Mouse (Mus musculus): Measurements from ENCODE around the gene Cd63. TPM values are rescaled to one million over a fixed set of nuclear protein-coding genes. Genes with fewer than 3 reads are reported as not detected.

Gene Cd63
- polyA plus RNA-seq, 2 experiments: 448 to 957 TPM

GRCm38 (mm10) chr10:128878811-128879210 is 22.0 kb upstream of the Cd63 start:
- Histone ChIP-seq H3K27me3 (ENCODE audit: control insufficient read depth, insufficient read depth, low read length) (no peaks in the 10 kb centered on the region), H3K9me3 (ENCODE audit: control insufficient read depth, low read length) (no peaks in the 10 kb centered on the region), H3K9ac (ENCODE audit: low read depth, low read length, severe bottlenecking) (no peak overlapping the region), H3K4me1 (ENCODE audit: control insufficient read depth, insufficient read depth, low read length) (no peaks in the 10 kb centered on the region), H3K36me3 (ENCODE audit: control insufficient read depth, insufficient read depth, low read length) (peaks cover 48% of the 10 kb centered on the region), H3K4me2 (replicated peaks; ENCODE audit: low read depth, low read length, severe bottlenecking) (no peak overlapping the region), H3K4me3 (replicated peaks; ENCODE audit: low read length) (no peak overlapping the region), H3K27ac (replicated peaks; ENCODE audit: low read depth, low read length) (no peak overlapping the region)
- WGBS: 65% methylated on average over 2 of the region's 2 CpGs
- DNase-seq (ENCODE audit: low spot score) (no peak), ATAC-seq (ENCODE audit: low FRiP score, low read depth) (no peak)
- TF ChIP-seq POLR2A (IDR thresholded peaks at IDR 0.05; ENCODE audit: borderline replicate concordance, extremely low read depth, insufficient read depth, insufficient read length): no peak

- H3K9ac ChIP-seq (ENCODE audit: low read depth, low read length, severe bottlenecking): no peak overlapping the region
- no peak overlapping the region for H3K4me2 ChIP-seq (replicated peaks; ENCODE audit: low read depth, low read length, severe bottlenecking)
- H3K27me3 ChIP-seq (ENCODE audit: control insufficient read depth, insufficient read depth, low read length): no peaks in the 10 kb centered on the region
- H3K27ac ChIP-seq (replicated peaks; ENCODE audit: low read depth, low read length): no peak overlapping the region
- DNase-seq (ENCODE audit: low spot score): no peak
- H3K4me1 ChIP-seq (ENCODE audit: control insufficient read depth, insufficient read depth, low read length): no peaks in the 10 kb centered on the region
- H3K36me3 ChIP-seq (ENCODE audit: control insufficient read depth, insufficient read depth, low read length): peaks cover 60% of the 10 kb centered on the region
- WGBS: 93% methylated on average over 5 of the region's 5 CpGs
- no peaks in the 10 kb centered on the region for H3K9me3 ChIP-seq (ENCODE audit: control insufficient read depth, low read length)
- no peak for ATAC-seq (ENCODE audit: low FRiP score, low read depth)
- no peak for TF ChIP-seq POLR2A (IDR thresholded peaks at IDR 0.05; ENCODE audit: borderline replicate concordance, extremely low read depth, insufficient read depth, insufficient read length)
- no peak overlapping the region for H3K4me3 ChIP-seq (replicated peaks; ENCODE audit: low read length)
These were observed 18.7 kb upstream of the Cd63 start for GRCm38 (mm10) chr10:128882067-128882466.

- Histone ChIP-seq H3K27me3 (ENCODE audit: control insufficient read depth, insufficient read depth, low read length) (no peaks in the 10 kb centered on the region), H3K4me2 (replicated peaks; ENCODE audit: low read depth, low read length, severe bottlenecking) (peak overlapping the region; percentile 89), H3K36me3 (ENCODE audit: control insufficient read depth, insufficient read depth, low read length) (peaks cover 35% of the 10 kb centered on the region), H3K4me3 (replicated peaks; ENCODE audit: low read length) (peak overlapping the region; percentile 70), H3K4me1 (ENCODE audit: control insufficient read depth, insufficient read depth, low read length) (peaks cover 20% of the 10 kb centered on the region), H3K27ac (replicated peaks; ENCODE audit: low read depth, low read length) (peak overlapping the region; percentile 70), H3K9ac (ENCODE audit: low read depth, low read length, severe bottlenecking) (peak overlapping the region; percentile 47), H3K9me3 (ENCODE audit: control insufficient read depth, low read length) (no peaks in the 10 kb centered on the region)
- no peak for TF ChIP-seq POLR2A (IDR thresholded peaks at IDR 0.05; ENCODE audit: borderline replicate concordance, extremely low read depth, insufficient read depth, insufficient read length)
- WGBS: 0% methylated on average over 5 of the region's 7 CpGs
- DNase-seq (ENCODE audit: low spot score) (peak; percentile 89), ATAC-seq (ENCODE audit: low FRiP score, low read depth) (peak; percentile 18)
These were observed 11.6 kb upstream of the Cd63 start for GRCm38 (mm10) chr10:128888941-128889827.

GRCm38 (mm10) chr10:128889846-128890245 is 10.9 kb upstream of the Cd63 start:
- Histone ChIP-seq H3K27ac (replicated peaks; ENCODE audit: low read depth, low read length) (peak overlapping the region; percentile 90; the same call in 1 of the 2 replicates), H3K9ac (ENCODE audit: low read depth, low read length, severe bottlenecking) (peak overlapping the region; percentile 74), H3K4me3 (replicated peaks; ENCODE audit: low read length) (peak overlapping the region; percentile 70), H3K27me3 (ENCODE audit: control insufficient read depth, insufficient read depth, low read length) (no peaks in the 10 kb centered on the region), H3K4me1 (ENCODE audit: control insufficient read depth, insufficient read depth, low read length) (peaks cover 20% of the 10 kb centered on the region), H3K9me3 (ENCODE audit: control insufficient read depth, low read length) (no peaks in the 10 kb centered on the region), H3K4me2 (replicated peaks; ENCODE audit: low read depth, low read length, severe bottlenecking) (peak overlapping the region; percentile 89), H3K36me3 (ENCODE audit: control insufficient read depth, insufficient read depth, low read length) (peaks cover 28% of the 10 kb centered on the region)
- DNase-seq (ENCODE audit: low spot score): no peak
- no peak for TF ChIP-seq POLR2A (IDR thresholded peaks at IDR 0.05; ENCODE audit: borderline replicate concordance, extremely low read depth, insufficient read depth, insufficient read length)
- 6% methylated on average over 2 of the region's 2 CpGs for WGBS
- ATAC-seq (ENCODE audit: low FRiP score, low read depth): no peak

- no peak for DNase-seq (ENCODE audit: low spot score)
- peak; percentile 1; the same call in 1 of the 2 replicates for ATAC-seq (ENCODE audit: low FRiP score, low read depth)
- WGBS: under 1% methylated on average over 34 of the region's 40 CpGs
- Histone ChIP-seq H3K27ac (replicated peaks; ENCODE audit: low read depth, low read length) (peak overlapping the region; percentile 90), H3K27me3 (ENCODE audit: control insufficient read depth, insufficient read depth, low read length) (no peaks in the 10 kb centered on the region), H3K4me3 (replicated peaks; ENCODE audit: low read length) (peak overlapping the region; percentile 70), H3K36me3 (ENCODE audit: control insufficient read depth, insufficient read depth, low read length) (peaks cover 23% of the 10 kb centered on the region), H3K9ac (ENCODE audit: low read depth, low read length, severe bottlenecking) (peak overlapping the region; percentile 74), H3K9me3 (ENCODE audit: control insufficient read depth, low read length) (no peaks in the 10 kb centered on the region), H3K4me1 (ENCODE audit: control insufficient read depth, insufficient read depth, low read length) (peaks cover 20% of the 10 kb centered on the region), H3K4me2 (replicated peaks; ENCODE audit: low read depth, low read length, severe bottlenecking) (peak overlapping the region; percentile 89)
- no peak for TF ChIP-seq POLR2A (IDR thresholded peaks at IDR 0.05; ENCODE audit: borderline replicate concordance, extremely low read depth, insufficient read depth, insufficient read length)
These were observed 10.2 kb upstream of the Cd63 start for GRCm38 (mm10) chr10:128890383-128891295.
